Mouse (Mus musculus) urinary bladder, adult 18-20 months (tissue): ENCODE results near the gene Npl.

ENCODE experiments used
- DNase-seq, 2 experiments: peaks; one replicate each; pipeline ENCODE4 v3.0.0; 2022; ENCODE audit warnings: low spot score in 2 of 2, mixed read lengths in 2 of 2

The Npl gene

DNA sequence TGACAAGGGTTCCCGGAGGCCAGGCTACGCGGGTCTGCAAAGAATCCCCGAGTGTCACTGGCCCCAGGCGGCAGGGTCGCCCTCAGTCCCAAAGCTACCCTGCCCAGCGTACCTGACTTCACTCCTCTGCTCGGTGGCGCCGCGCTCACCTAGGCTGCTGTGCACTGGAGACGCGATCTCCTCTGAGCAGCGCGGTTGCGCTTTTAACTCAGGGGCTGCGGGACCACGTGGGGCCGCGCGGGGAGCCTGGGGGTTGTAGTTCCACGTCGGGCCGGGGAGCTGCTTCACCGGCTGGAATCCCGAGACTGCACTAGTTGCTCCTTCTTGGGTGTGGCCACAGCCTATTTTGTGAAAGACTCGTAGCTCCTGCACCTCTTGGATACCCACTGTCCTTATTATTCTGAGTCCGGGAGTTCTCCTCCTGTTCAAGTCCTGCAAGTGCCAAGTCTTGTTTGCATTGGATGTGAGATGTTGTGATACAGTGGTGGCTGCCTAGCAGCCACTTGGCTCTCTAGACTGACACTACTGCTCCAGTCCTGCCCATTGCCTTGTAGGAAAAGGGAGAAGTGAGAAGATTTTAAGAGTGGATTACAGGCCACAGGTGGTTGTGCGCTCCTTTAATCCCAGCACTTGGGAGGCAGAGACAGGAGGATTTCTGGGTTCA is at the start of gene Npl:
Gene Npl, minus strand, starts transcription at position 510 of the 664 bp plus-strand sequence.
- peak; percentile 56 to 58 for DNase-seq

DNA sequence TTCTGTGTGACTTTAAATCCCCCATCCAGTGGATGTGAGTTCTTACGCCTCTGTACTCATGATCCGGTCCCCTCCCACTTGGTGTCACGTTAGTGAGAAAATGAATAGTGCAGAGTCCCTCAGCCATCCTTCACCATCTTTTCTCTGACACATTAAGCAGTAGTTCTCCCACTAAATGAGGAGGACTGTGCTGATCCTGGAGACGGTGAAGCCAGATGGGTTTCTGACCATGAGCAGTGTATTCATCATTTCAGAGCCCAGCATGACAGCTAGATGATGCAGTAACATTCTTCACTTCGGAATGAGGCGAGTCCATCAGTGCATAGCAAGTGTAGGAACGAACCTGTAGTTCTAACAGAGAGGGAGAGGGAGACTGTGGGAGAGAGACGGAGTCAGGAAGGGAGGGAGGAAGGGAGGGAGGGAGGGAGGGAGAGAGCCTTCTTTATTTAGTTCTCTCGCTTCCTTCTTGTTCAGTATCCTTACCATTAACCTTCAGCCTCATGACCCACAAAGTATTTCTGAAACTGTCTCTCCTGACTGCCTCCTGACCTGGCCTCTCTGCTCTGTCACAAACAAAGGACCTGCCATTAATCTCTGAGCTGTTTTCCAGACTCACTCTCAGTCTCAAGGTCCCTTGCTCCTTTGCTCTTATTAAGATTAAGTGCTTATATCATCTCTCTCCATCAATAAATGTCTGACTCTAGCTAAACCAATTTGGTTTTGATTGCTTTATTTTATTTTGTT is 49.6 kb upstream of the Npl start:
- no peak for DNase-seq

DNA sequence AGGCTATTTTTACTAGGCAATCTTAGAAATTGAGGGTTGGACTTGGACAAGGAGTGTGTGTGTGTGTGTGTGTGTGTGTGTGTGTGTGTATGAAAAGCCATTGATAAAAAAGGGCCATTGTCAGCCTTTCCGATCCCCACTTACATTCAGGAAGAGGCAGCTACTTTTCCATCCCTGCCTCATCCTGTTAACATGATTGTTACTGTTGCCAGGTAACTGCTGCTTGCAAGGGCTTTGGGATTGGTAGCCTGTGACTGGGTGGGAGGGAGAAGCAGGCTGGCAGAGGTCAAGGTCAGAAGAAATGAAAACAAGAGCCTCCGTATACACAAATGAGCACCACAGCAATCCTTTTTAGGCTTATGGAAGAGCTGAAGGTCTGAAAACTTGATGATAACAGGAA is 48.9 kb upstream of the Npl start:
- no peak for DNase-seq

DNA sequence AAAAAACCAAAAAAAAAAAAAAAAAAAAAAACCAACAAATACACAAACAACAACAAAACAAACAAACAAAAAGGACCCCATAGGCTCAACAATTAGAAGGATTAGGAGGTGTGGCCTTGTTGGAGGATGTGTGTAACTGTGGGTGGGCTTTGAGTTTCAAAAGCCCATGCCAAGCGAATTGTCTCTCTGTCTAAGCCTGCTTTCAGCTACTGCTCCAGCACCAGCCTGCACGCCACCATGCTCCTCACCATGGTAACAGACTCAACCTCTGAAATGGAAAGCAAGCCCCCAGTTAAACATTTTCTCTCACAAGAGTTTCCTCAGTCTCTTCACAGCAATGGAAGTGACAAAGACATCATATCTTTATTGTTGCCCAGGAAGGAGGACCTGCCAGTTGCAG is 43.8 kb upstream of the Npl start:
- no peak for DNase-seq

DNA sequence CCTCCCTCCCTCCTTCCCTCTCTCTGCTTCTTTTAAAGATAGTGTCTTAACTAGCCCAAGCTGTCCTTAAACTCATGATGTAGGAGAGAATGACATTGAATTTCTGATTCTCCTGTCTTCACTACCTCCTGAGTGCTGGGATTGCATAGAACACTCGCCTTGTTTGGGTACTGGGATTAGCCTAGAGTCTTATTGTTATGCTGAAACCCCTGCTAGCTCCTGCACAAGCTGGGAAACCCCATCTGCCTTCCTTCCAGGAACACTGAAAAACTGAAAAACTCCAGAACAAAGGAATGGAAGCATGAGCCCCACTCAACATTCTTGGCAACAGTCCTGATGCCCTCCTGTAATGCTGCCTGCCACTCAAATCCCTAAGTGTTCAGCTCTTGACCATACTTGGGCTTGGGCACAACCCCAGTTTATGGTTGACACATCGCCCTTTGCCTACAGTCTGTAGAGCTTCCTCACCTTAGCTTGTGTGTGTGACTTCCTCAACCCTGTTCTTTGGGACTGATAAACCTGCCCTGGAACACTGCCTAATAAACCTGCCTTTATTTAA is 40.4 kb upstream of the Npl start:
- DNase-seq, result no peak

DNA sequence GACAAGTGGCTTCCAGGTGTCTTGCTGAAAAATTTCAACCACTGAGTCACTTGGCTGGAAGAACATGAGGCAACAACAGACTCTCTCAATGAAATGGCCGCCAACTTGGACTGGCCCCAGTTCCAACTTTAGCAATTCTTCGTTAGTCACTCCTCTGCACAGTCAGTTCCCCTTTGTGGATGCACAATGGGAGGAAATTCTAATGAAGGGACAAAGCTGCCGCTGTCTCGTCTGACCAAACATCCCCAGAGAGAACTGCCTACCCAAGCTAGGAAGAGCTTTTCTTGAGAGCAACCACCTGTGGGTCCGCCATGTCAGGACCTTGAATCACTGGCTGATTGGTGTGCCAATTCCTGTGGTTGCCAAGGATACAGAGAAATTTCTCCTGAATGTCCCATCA is 38.1 kb upstream of the Npl start:
- DNase-seq, result no peak

DNA sequence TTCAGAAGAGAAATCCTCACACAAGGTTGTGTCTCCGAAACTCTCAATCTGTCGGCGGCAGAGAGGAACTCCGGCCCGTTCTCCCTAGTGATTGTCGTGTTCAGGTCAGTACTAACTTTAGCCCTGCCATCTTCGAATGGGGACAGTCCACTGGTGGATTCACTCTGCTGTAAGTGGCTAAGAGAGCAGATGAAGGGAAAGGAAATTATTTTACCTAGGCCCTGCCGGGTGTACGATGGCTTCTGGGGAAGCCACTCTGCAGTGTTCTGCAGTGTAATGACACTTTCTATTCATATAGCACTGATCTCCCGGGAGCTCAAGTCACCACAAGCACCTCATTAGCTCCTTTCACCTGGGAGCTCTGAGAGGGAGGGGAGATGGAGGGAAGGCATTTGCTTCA is 37.0 kb upstream of the Npl start:
- DNase-seq, result no peak

DNA sequence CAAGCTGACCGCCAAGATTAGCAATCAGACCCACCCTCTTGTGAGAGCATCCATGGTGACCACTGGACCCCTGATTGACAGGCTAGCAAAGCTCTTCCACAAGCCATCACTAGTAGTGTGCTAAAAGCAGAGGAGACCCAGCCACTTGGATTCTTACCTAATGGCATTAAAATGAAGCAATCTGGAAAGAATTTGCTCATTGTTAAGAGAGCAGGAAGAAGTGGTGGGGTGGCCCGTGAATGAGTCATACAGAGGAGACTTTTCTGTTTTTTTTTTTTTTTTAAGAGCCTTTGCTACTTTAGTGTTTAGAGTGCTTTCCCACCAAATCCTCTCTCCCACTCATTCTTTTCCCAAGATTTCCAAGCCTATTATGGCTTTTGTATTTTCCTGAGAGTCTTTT is 35.9 kb upstream of the Npl start:
- DNase-seq, result no peak

DNA sequence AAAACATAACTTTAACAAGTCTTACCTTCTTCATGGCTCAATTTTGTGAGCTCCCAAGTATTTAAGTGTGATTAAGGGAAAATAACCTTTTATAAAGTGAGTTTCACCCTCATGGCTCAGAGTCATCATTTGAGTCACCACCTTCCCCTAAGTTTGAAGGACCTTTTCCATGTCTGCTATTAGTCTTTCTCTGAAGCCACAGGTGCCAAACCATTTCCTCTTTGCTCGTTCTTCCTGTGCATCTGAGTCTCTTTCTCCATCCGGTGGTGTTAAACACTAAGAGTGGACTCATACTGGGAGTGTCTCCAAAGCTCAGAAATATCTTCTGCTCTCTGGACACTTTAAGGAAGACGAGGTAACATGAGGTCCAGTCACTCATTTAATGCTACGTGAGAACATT is 33.3 kb upstream of the Npl start:
- DNase-seq, result no peak

DNA sequence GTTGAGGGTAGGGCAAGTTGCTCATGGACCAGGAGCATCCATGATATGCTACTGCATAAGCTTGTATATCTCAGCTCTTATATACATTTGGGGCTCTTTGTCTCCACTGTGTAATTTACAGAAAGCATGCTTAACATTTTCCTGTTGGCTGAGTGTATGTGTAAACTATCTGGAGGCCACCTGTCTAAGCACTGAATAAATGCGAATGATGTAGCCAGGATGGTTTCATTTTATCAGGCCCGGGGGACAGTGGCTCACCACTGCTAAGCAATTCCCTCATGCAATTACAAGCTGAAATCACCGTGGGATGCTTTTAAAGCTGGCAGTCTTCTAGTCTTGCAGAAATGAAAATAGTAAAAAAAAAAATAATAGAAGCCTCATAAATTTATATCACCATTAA is 24.9 kb upstream of the Npl start:
- no peak for DNase-seq

DNA sequence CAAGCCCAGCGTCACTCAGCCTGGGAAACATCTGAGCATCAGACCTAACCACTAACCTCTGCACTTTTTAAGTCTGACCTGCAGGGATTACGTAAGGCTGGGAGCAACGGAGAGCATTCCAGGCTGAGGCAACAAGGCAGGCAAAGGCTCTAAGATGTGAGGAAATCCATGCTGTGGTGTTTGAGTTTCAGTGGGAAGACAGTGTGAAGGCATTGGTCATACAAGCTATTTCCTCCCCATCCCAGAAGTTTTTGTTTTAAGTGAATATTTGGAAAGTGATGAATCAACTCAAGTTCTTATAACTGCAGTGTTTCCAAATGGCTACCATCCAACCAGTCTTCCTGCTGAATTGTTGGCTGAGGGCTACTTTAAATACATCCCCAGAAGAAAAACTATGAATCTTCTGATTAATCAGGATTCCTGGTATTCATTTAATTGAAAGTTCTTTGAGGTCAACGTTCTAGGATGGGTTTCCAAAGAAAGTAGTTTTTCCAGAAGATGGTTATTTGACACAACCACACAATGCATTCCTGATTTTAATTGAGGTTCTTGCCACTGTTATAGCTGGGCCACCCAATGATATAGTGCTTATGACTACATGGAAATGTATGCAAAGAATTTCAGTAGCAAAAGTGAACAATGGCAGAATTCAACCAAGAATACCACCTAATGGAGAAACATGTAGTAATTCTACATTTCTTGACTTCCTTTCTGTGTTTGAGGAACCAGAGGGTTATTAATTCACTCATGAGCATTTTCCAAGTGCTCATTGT is 22.6 kb upstream of the Npl start:
- no peak for DNase-seq

DNA sequence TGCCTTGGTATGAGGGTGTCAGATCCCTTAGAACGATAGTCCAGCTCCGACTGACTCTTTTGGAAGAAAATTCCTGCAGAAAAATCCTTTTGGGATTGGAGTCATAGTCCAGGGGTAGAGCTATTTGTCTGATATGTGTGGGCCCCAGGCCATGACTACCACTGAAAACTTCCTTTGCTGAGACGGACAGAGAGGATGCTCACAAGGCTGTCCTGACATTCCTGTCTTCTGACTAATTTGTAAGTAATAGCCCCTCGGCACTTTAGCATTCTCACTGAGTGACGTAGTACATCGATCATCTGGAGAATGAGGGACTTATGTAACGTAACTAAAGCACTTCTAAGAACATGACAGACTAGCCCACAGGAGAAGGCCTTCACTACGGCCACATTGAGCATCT is 15.9 kb upstream of the Npl start:
- no peak for DNase-seq

DNA sequence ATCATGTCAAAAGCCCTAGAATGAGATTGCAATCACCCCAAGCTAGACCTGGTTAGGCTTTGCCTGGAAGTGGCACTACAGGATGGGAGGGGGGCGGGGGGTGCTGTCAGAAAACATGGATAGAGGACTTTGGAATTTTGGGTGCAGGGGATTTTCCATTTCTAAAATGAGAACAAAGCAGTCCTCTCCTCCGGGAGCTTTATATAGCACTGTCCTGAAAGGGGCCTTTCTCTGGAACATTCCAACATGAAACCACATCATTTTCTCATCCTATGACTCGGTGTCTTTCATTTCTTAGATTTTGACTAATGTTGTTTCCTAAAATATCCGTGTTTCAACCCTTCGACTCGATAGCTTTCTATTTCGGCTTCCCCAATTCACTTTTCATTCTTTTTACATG is 14.9 kb upstream of the Npl start:
- no peak for DNase-seq

DNA sequence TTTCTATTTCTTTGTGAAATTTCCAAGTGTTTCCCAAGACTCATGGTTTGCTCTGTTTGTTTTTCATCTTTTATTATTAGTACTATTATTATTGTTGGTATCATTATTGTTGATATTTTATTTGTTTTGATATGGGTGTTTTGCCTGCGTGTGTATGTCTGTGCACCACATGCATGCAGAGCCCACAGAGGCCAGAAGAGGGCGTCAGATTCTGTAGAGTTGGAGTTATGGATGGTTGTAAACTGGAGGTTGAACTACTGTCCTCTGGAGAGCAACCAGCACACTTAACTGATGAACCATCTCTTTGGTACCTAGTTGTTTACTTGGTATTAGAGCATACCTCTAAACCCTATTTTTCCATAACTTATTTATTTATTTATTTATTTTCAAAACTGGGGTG is 13.8 kb upstream of the Npl start:
- DNase-seq, result no peak

DNA sequence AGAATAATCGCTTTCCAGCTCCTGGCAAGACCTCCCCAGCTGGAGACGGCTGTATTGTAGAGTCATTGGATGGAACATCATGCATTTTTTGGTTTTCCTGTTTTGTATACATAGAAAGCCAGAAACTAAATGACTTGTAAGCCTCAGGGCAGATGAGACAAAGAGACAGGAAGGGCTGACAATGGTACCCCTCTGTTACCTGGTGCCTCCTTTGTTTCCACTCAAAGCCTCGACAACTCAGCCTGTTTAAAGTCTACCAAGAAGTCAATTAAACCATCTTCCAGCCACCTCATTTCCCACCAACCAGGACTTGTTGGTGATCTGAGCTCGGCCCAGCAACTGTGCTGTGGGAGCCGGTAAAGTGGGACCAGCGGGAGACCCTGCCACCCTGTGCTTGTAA is 11.0 kb upstream of the Npl start:
- DNase-seq, result no peak

DNA sequence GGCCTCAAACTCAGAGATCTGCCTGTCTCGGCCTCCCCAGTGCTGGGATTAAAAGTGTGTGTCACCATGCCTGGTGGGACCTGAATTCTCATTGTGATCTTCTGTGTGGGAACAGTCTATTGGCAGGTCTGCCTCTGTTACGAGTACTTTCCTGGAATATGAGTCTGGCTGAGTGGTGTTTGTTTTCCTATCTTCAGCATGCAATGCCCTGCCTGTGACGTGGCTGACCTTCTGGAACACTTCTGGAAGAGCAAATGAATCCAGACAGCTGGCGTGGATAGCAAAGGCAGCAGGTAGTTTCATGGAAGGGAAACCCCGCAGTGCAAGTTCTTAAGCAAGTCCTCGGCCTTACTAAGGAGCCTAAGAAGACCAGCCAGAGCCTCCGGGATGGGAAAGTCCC is 9.9 kb upstream of the Npl start:
- no peak for DNase-seq

DNA sequence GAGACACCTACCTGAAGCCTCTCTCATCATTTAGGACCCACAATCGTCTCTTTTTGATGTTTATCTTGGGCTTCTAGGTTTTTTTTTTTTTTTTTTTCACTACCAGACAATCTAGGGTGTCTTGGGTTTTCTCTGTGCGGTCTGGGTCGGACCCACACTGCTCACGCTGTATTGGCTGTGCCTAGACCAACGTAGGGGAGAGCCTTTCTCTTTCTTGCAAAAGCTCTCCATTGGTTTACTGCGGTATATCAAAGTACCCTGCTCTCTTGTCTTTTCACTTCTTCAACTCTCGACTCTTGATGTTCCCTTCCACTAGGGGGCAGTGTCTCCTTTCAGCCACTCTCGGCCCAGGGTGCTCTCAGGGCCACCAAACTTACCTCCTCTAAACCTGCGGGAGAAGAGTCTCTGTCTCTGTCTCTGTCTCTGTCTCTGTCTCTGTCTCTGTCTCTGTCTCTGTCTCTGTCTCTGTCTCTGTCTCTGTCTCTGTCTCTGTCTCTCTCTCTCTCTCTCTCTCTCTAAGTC is 9.3 kb upstream of the Npl start:
- DNase-seq, result peak in 1 of 2 experiments; percentile 37

DNA sequence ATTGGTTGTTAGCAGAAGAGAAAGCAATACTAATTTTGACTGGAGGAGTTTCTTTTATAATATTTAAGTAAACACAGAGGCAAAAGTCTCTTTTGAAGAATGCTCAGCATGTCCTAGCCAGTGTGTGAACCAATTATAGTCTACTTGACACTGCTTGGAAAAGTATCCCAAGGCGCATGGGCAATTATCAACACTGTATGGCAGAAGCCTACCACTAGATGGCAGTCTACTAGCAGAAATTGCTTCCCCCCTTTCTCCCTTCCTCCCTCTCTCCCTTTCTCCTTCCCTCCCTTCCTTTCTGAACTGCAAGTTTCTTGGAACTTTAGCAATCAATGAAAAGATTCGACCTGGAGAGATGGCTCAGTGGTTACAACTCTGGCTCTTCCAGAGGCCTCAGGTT is 7.1 kb upstream of the Npl start:
- DNase-seq, result no peak

DNA sequence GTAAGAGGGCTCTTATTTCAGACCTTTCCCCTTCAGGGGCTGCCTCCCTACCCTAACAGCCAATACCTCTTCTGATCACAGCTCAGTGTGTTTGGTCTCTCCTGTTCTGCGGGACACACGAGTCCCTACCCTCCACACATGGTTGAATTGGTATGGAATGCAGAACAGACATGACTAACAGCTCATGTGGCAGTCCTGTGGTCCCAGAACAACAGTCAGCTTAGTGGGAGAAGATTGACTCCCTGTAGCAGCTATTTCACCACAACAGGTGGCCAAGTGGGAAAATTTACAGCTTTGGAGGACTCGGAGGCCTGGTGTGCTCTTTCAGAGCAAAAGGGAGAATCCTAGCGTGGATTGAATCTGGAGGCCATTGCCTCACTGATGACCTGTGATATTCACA is 6.4 kb upstream of the Npl start:
- DNase-seq, result no peak

DNA sequence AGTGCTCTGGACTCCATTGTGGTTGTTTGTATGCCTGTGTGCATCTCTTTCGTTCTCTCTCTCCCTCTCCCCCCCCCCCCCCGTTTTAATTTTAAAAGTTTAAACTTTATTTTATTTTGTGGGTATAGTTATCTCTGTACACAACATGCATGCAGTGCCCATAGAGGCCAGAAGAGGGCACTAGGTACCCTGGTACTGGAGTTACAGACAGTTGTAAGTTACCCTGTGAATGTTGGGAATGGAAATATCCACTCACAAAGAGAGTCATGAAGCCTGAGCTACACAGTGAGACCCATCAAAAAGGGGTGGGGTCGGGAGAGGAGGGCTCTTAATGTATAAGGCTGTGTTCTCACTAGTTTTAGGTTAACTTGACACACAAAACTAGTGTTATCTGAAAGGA is 969 bp upstream of the Npl start:
- DNase-seq, result no peak

DNA sequence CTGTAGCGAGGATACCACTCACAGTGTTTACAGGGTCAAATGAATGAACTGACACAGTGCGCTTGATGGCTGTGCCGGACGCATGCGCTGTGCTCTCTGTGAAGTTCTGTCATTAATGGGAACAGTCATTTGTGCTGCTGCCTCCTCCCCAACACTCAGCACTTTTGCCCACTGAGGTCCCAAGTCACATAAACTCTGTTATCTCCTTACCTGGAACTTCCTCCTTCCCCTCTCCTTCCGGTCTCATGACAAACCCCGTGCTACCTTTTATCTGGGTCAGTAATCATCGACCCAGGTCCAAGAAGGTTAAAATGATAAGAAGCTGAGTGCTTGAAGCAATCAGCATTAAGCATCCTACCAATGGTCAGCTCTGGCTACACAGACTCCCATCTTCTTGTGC is 2.3 kb downstream of the Npl start:
- no peak for DNase-seq

DNA sequence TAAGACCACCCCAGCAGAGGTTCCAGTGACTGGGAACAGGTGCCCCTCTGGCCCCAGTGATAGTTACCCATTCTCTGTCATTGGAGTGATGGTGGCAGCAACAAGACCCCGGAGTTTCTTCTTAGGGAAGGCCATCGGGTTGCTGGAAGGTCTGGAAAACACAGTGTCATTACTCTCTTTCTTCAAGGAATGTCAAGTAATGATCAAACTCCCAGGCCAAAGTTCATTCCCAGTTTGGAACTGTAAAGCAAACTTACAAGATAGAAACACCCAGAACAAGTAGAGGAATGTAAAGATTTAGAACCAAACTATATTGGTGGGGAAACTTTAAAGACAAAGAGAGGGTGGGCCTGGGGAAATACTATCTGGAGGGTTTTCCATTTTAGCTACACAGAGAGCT is 4.6 kb downstream of the Npl start:
- DNase-seq, result no peak
